Mouse (Mus musculus) MEL (cell line): ENCODE data around the gene Sppl3. TPM values are rescaled to one million over a fixed set of nuclear protein-coding genes. Genes with fewer than 3 reads are reported as not detected.

Experiments
- DNase-seq: peaks from one replicate; pipeline ENCODE4 v3.0.0; 2011; ENCODE audit warnings: low read depth, low spot score
- H3K27ac ChIP-seq: 2 replicates; pipeline ENCODE4 v1.5.1; 2012; ENCODE audit warnings: low read depth, mild to moderate bottlenecking, control low read depth, low read length, moderate library complexity; ENCODE audit not compliant: control insufficient read depth
- H3K27me3 ChIP-seq, 2 experiments: fragments of 150-350 bp in 1 of 2; sonication (generic) in 1 of 2; 2 replicates each; pipeline ENCODE4 v1.6.1; 2012; ENCODE audit warnings: low read length in 2 of 2, mild to moderate bottlenecking in 2 of 2, improper control_type of control experiment in 1 of 2, moderate library complexity in 1 of 2; ENCODE audit not compliant: insufficient read depth in 2 of 2, control insufficient read depth in 1 of 2
- H3K36me3 ChIP-seq, 2 experiments: 2 replicates each; pipeline ENCODE4 v1.6.1; 2012 to 2014; ENCODE audit warnings: low read length in 2 of 2, improper control_type of control experiment in 1 of 2, inconsistent platforms in 1 of 2, mild to moderate bottlenecking in 1 of 2; ENCODE audit not compliant: insufficient read depth in 2 of 2, control insufficient read depth in 1 of 2
- H3K4me1 ChIP-seq, 2 experiments: fragments of 150-350 bp in 1 of 2; sonication (generic) in 1 of 2; 2 replicates each; pipeline ENCODE4 v1.6.1; 2012; ENCODE audit warnings: low read length in 2 of 2, improper control_type of control experiment in 1 of 2, mild to moderate bottlenecking in 1 of 2; ENCODE audit not compliant: insufficient read depth in 2 of 2, control insufficient read depth in 1 of 2
- H3K4me3 ChIP-seq, 2 experiments: fragments of 150-350 bp in 1 of 2; sonication (generic) in 1 of 2; 2 replicates each; pipeline ENCODE4 v1.5.1; 2012; ENCODE audit warnings: low read depth in 2 of 2, low read length in 2 of 2, mild to moderate bottlenecking in 2 of 2, moderate library complexity in 2 of 2, control low read depth in 1 of 2, improper control_type of control experiment in 1 of 2; ENCODE audit not compliant: control insufficient read depth in 1 of 2, insufficient read depth in 1 of 2
- H3K79me2 ChIP-seq: 2 replicates; pipeline ENCODE4 v1.6.1; 2012; ENCODE audit warnings: mild to moderate bottlenecking, low read length, moderate library complexity; ENCODE audit not compliant: control insufficient read depth, poor library complexity, insufficient read depth
- H3K9ac ChIP-seq: 2 replicates; pipeline ENCODE4 v1.6.1; 2012; ENCODE audit warnings: low read depth, mild to moderate bottlenecking, control low read depth, low read length, moderate library complexity; ENCODE audit not compliant: control insufficient read depth, poor library complexity, severe bottlenecking
- H3K9me3 ChIP-seq: fragments of 150-350 bp; sonication (generic); replicated peaks from 2 replicates; pipeline ENCODE4 v1.6.1; 2012; ENCODE audit warnings: mild to moderate bottlenecking, low read length, improper control_type of control experiment, moderate library complexity; ENCODE audit not compliant: insufficient read depth
- CHD1 ChIP-seq: IDR thresholded peaks from 2 replicates; pipeline ENCODE4 v1.6.1; 2012; ENCODE audit warnings: low read depth, mild to moderate bottlenecking, inconsistent platforms, low read length, improper control_type of control experiment
- CHD2 ChIP-seq: IDR thresholded peaks from 2 replicates; pipeline ENCODE4 v1.6.1; 2011; ENCODE audit warnings: low read length, improper control_type of control experiment
- CTCF ChIP-seq, 3 experiments: IDR thresholded peaks in 2 of 3; conservative IDR thresholded peaks in 1 of 3; 2 replicates each; pipeline ENCODE4 v1.5.1; 2011 to 2012; ENCODE audit warnings: low read length in 3 of 3, low read depth in 2 of 3, mild to moderate bottlenecking in 2 of 3, improper control_type of control experiment in 1 of 3, inconsistent platforms in 1 of 3, mixed read lengths in 1 of 3, moderate library complexity in 1 of 3; ENCODE audit not compliant: control insufficient read depth in 1 of 3, insufficient read depth in 1 of 3, poor library complexity in 1 of 3, severe bottlenecking in 1 of 3
- E2F4 ChIP-seq: IDR thresholded peaks from 2 replicates; pipeline ENCODE4 v1.6.1; 2011; ENCODE audit warnings: low read depth, low read length, improper control_type of control experiment, borderline replicate concordance
- ELF1 ChIP-seq: IDR thresholded peaks from 2 replicates; pipeline ENCODE4 v1.6.1; 2014; ENCODE audit warnings: low read depth, mild to moderate bottlenecking, inconsistent platforms, low read length, improper control_type of control experiment, moderate library complexity
- EP300 ChIP-seq, 2 experiments: IDR thresholded peaks; 2 replicates each; pipeline ENCODE4 v1.6.1; 2011; ENCODE audit warnings: improper control_type of control experiment in 2 of 2, low read length in 2 of 2, low read depth in 1 of 2, mild to moderate bottlenecking in 1 of 2
- ETS1 ChIP-seq: IDR thresholded peaks from 2 replicates; pipeline ENCODE4 v1.6.1; 2012; ENCODE audit warnings: low read depth, mild to moderate bottlenecking, inconsistent platforms, low read length, improper control_type of control experiment, moderate library complexity
- GABPA ChIP-seq: IDR thresholded peaks from 2 replicates; pipeline ENCODE4 v1.6.1; 2012; ENCODE audit warnings: low read depth, mild to moderate bottlenecking, inconsistent platforms, low read length, improper control_type of control experiment, moderate library complexity
- GATA1 ChIP-seq: IDR thresholded peaks from 2 replicates; pipeline ENCODE4 v1.6.1; 2011; ENCODE audit warnings: low read depth, low read length, improper control_type of control experiment
- MAFK ChIP-seq: IDR thresholded peaks from 2 replicates; pipeline ENCODE4 v1.6.1; 2011; ENCODE audit warnings: low read depth, mild to moderate bottlenecking, low read length, improper control_type of control experiment, borderline replicate concordance
- MAX ChIP-seq: IDR thresholded peaks from 2 replicates; pipeline ENCODE4 v1.6.1; 2011; ENCODE audit warnings: low read length, improper control_type of control experiment
- MEF2A ChIP-seq: IDR thresholded peaks from 2 replicates; pipeline ENCODE4 v1.6.1; 2014; ENCODE audit warnings: low read depth, mild to moderate bottlenecking, inconsistent platforms, low read length, improper control_type of control experiment; ENCODE audit not compliant: poor library complexity, insufficient replicate concordance, severe bottlenecking; ENCODE audit errors: extremely low read depth
- MXI1 ChIP-seq: IDR thresholded peaks from 2 replicates; pipeline ENCODE4 v1.6.1; 2011; ENCODE audit warnings: mild to moderate bottlenecking, low read depth, low read length, improper control_type of control experiment
- NELFE ChIP-seq: IDR thresholded peaks from 2 replicates; pipeline ENCODE4 v1.6.1; 2011; ENCODE audit warnings: low read depth, low read length, improper control_type of control experiment
- NRF1 ChIP-seq: IDR thresholded peaks from 2 replicates; pipeline ENCODE4 v1.6.1; 2014; ENCODE audit warnings: low read depth, mild to moderate bottlenecking, inconsistent platforms, low read length, improper control_type of control experiment, moderate library complexity; ENCODE audit not compliant: poor library complexity, insufficient read depth, severe bottlenecking
- POLR2A ChIP-seq, 2 experiments: IDR thresholded peaks; 2 replicates each; pipeline ENCODE4 v1.6.1; 2011 to 2012; ENCODE audit warnings: low read length in 2 of 2, mild to moderate bottlenecking in 2 of 2, control low read depth in 1 of 2, improper control_type of control experiment in 1 of 2, low read depth in 1 of 2, moderate library complexity in 1 of 2; ENCODE audit not compliant: control insufficient read depth in 1 of 2, insufficient read depth in 1 of 2, poor library complexity in 1 of 2
- POLR2AphosphoS5 ChIP-seq: IDR thresholded peaks from 2 replicates; pipeline ENCODE4 v1.6.1; 2012; ENCODE audit warnings: low read depth, borderline replicate concordance, mild to moderate bottlenecking, inconsistent platforms, low read length, moderate library complexity, mixed read lengths
- RCOR1 ChIP-seq: IDR thresholded peaks from 2 replicates; pipeline ENCODE4 v1.6.1; 2012; ENCODE audit warnings: low read depth, mild to moderate bottlenecking, inconsistent platforms, low read length, improper control_type of control experiment
- SMC3 ChIP-seq: IDR thresholded peaks from 2 replicates; pipeline ENCODE4 v1.6.1; 2011; ENCODE audit warnings: low read depth, low read length, improper control_type of control experiment
- TBP ChIP-seq: IDR thresholded peaks from 2 replicates; pipeline ENCODE4 v1.8.0; 2011; ENCODE audit warnings: low read depth, low read length, improper control_type of control experiment
- TCF12 ChIP-seq: IDR thresholded peaks from 2 replicates; pipeline ENCODE4 v1.6.1; 2014; ENCODE audit warnings: low read depth, mild to moderate bottlenecking, inconsistent platforms, low read length, improper control_type of control experiment, moderate library complexity
- UBTF ChIP-seq: IDR thresholded peaks from 2 replicates; pipeline ENCODE4 v1.6.1; 2012; ENCODE audit warnings: low read depth, mild to moderate bottlenecking, inconsistent platforms, low read length, improper control_type of control experiment, moderate library complexity, borderline replicate concordance; ENCODE audit not compliant: insufficient read depth
- USF1 ChIP-seq: IDR thresholded peaks from 2 replicates; pipeline ENCODE4 v1.6.1; 2014; ENCODE audit warnings: low read depth, mild to moderate bottlenecking, inconsistent platforms, low read length, improper control_type of control experiment, moderate library complexity
- USF2 ChIP-seq, 2 experiments: IDR thresholded peaks; 2 replicates each; pipeline ENCODE4 v1.6.1; 2011 to 2012; ENCODE audit warnings: improper control_type of control experiment in 2 of 2, low read length in 2 of 2, borderline replicate concordance in 1 of 2, inconsistent platforms in 1 of 2, low read depth in 1 of 2, mild to moderate bottlenecking in 1 of 2; ENCODE audit not compliant: insufficient read depth in 1 of 2
- ZC3H11A ChIP-seq: IDR thresholded peaks from 2 replicates; pipeline ENCODE4 v1.6.1; 2012; ENCODE audit warnings: low read depth, mild to moderate bottlenecking, inconsistent platforms, low read length, improper control_type of control experiment
- ZKSCAN1 ChIP-seq: IDR thresholded peaks from 2 replicates; pipeline ENCODE4 v1.6.1; 2012; ENCODE audit warnings: low read depth, mild to moderate bottlenecking, inconsistent platforms, low read length, improper control_type of control experiment, moderate library complexity
- ZNF384 ChIP-seq: IDR thresholded peaks from 2 replicates; pipeline ENCODE4 v1.6.1; 2012; ENCODE audit warnings: low read depth, mild to moderate bottlenecking, inconsistent platforms, low read length, improper control_type of control experiment
- polyA plus RNA-seq, 2 experiments: library from polyadenylated mRNA; stranded (reverse) in 1 of 2; unstranded in 1 of 2; fragments of >175 nt in 1 of 2; fragments of >200 nt in 1 of 2; gene quantifications; 2 replicates each; pipeline versions ENCODE4 v1.2.1 to v1.2.4; 2012; ENCODE audit warnings: low replicate concordance in 2 of 2, low read depth in 1 of 2; ENCODE audit not compliant: insufficient read length in 2 of 2, insufficient read depth in 1 of 2, missing spikeins in 1 of 2
- total RNA-seq: library from RNA; depleted of rRNA; stranded (reverse); fragments of 300-350 nt; gene quantifications from 2 replicates; pipeline ENCODE4 v1.2.3, GENCODE M21; 2012

Gene Sppl3
- total and polyA plus RNA-seq, 3 experiments, result 25.8 to 50.9 TPM; not detected in 1

GRCm38 (mm10) chr5:115003224-115003873 lies 7.6 kb upstream of the Sppl3 start:
- no peak overlapping the region for H3K9ac ChIP-seq
- H3K79me2 ChIP-seq, result no peaks in the 10 kb centered on the region
- no peak for TF ChIP-seq ELF1
- no peak for TF ChIP-seq MAX
- TF ChIP-seq GATA1, result no peak
- no peak for TF ChIP-seq ETS1
- TF ChIP-seq CHD2, result no peak
- no peak for TF ChIP-seq NELFE
- no peak for TF ChIP-seq NRF1
- no peak for TF ChIP-seq ZKSCAN1
- no peak for TF ChIP-seq POLR2A (IDR thresholded peaks at IDR 0.05; ENCODE audit: control insufficient read depth in 1 of 2, insufficient read depth in 1 of 2, low read depth in 1 of 2, low read length in 2 of 2, poor library complexity in 1 of 2)
- TF ChIP-seq UBTF, result no peak
- no peak for TF ChIP-seq MXI1
- no peak for TF ChIP-seq E2F4
- TF ChIP-seq RCOR1, result no peak
- TF ChIP-seq USF2 (IDR thresholded peaks at IDR 0.05; ENCODE audit: borderline replicate concordance in 1 of 2, insufficient read depth in 1 of 2, low read depth in 1 of 2, low read length in 2 of 2), result no peak
- TF ChIP-seq USF1, result no peak
- no peak for TF ChIP-seq MEF2A
- TF ChIP-seq TCF12, result no peak
- TF ChIP-seq SMC3, result no peak
- no peak for TF ChIP-seq ZNF384
- no peak for DNase-seq
- no peak overlapping the region for H3K27ac ChIP-seq
- H3K4me3 ChIP-seq, result no peak overlapping the region
- peaks cover 5 to 7% of the 10 kb centered on the region in 2 experiments; a peak in 3 of 4 replicates for H3K27me3 ChIP-seq
- no peaks in the 10 kb centered on the region for H3K9me3 ChIP-seq
- H3K36me3 ChIP-seq, result peaks cover 0 to 5% of the 10 kb centered on the region in 2 experiments; a peak in 2 of 4 replicates
- H3K4me1 ChIP-seq, result peaks cover 0 to 8% of the 10 kb centered on the region in 2 experiments; a peak in 3 of 4 replicates

GRCm38 (mm10) chr5:115007768-115008167 lies 3.2 kb upstream of the Sppl3 start:
- peak overlapping the region; percentile 32 for H3K27ac ChIP-seq
- TF ChIP-seq NRF1, result no peak
- no peak for TF ChIP-seq GABPA
- TF ChIP-seq SMC3, result no peak
- TF ChIP-seq MAFK, result no peak
- no peak for TF ChIP-seq MXI1
- no peak for TF ChIP-seq POLR2AphosphoS5
- no peak for TF ChIP-seq CTCF (IDR thresholded peaks at IDR 0.05 in 2 of 3, conservative IDR thresholded peaks at IDR 0.05 in 1 of 3; ENCODE audit: control insufficient read depth in 1 of 3, insufficient read depth in 1 of 3, low read depth in 2 of 3, low read length in 3 of 3, poor library complexity in 1 of 3, severe bottlenecking in 1 of 3)
- TF ChIP-seq TCF12, result no peak
- no peak for TF ChIP-seq TBP
- no peak for TF ChIP-seq CHD1
- no peak for TF ChIP-seq ELF1
- TF ChIP-seq ZC3H11A, result no peak
- TF ChIP-seq UBTF, result no peak
- no peak for TF ChIP-seq E2F4
- no peak for TF ChIP-seq EP300 (IDR thresholded peaks at IDR 0.05; ENCODE audit: low read depth in 1 of 2, low read length in 2 of 2)
- TF ChIP-seq, all 39 proteins: peak for 0
- Histone ChIP-seq H3K36me3 (peaks cover 0 to 19% of the 10 kb centered on the region in 2 experiments; a peak in 2 of 4 replicates), H3K9me3 (no peaks in the 10 kb centered on the region), H3K4me3 (no peak overlapping the region), H3K4me1 (peaks cover 9 to 20% of the 10 kb centered on the region in 2 experiments), H3K9ac (peak overlapping the region; percentile 6; the same call in 1 of the 2 replicates), H3K79me2 (peaks cover 19% of the 10 kb centered on the region), H3K27me3 (no peaks in the 10 kb centered on the region)
- no peak for DNase-seq
